Mouse (Mus musculus) right cerebral cortex, postnatal 25 days (tissue): ENCODE data around the gene Klf12.

Experiments used
- DNase-seq: peaks from one replicate; pipeline ENCODE4 v3.0.0; 2022

The Klf12 gene

GRCm38 (mm10) chr14:100228120-100228519 is 56.4 kb downstream of the Klf12 start:
- no peak for DNase-seq

- DNase-seq, result no peak
Observed at GRCm38 (mm10) chr14:100227717-100228116, 56.8 kb downstream of the Klf12 start.

- no peak for DNase-seq
Observed at GRCm38 (mm10) chr14:100224151-100224550, 60.3 kb downstream of the Klf12 start.

- DNase-seq, result no peak
Observed at GRCm38 (mm10) chr14:100222260-100222659, 62.2 kb downstream of the Klf12 start.

GRCm38 (mm10) chr14:100215213-100215785 is 69.2 kb downstream of the Klf12 start:
- no peak for DNase-seq

GRCm38 (mm10) chr14:100213066-100213465 is 71.4 kb downstream of the Klf12 start:
- peak; percentile 64 for DNase-seq

- DNase-seq, result no peak
Observed at GRCm38 (mm10) chr14:100211826-100212117, 72.7 kb downstream of the Klf12 start.

GRCm38 (mm10) chr14:100211036-100211825 is 73.2 kb downstream of the Klf12 start:
- DNase-seq, result peak; percentile 70

GRCm38 (mm10) chr14:100209814-100210419 is 74.6 kb downstream of the Klf12 start:
- no peak for DNase-seq

GRCm38 (mm10) chr14:100207081-100207480 is 77.4 kb downstream of the Klf12 start:
- DNase-seq, result no peak

- DNase-seq, result no peak
Observed at GRCm38 (mm10) chr14:100206207-100206606, 78.3 kb downstream of the Klf12 start.

- no peak for DNase-seq
Observed at GRCm38 (mm10) chr14:100200058-100200688, 84.3 kb downstream of the Klf12 start.

- no peak for DNase-seq
Observed at GRCm38 (mm10) chr14:100198636-100199035, 85.8 kb downstream of the Klf12 start.

GRCm38 (mm10) chr14:100197199-100197598 is 87.3 kb downstream of the Klf12 start:
- no peak for DNase-seq

- DNase-seq, result no peak
Observed at GRCm38 (mm10) chr14:100189490-100190197, 94.8 kb downstream of the Klf12 start.

- no peak for DNase-seq
Observed at GRCm38 (mm10) chr14:100187372-100187771, 97.1 kb downstream of the Klf12 start.

GRCm38 (mm10) chr14:100177796-100178195 is 106.7 kb downstream of the Klf12 start:
- DNase-seq, result no peak

GRCm38 (mm10) chr14:100165075-100165474 is 119.4 kb downstream of the Klf12 start:
- no peak for DNase-seq

- DNase-seq, result no peak
Observed at GRCm38 (mm10) chr14:100156639-100157038, 127.8 kb downstream of the Klf12 start.

- DNase-seq, result no peak
Observed at GRCm38 (mm10) chr14:100147666-100148065, 136.8 kb downstream of the Klf12 start.

- DNase-seq, result no peak
Observed at GRCm38 (mm10) chr14:100140370-100140769, 144.1 kb downstream of the Klf12 start.

GRCm38 (mm10) chr14:100134304-100134703 is 150.2 kb downstream of the Klf12 start:
- DNase-seq, result no peak

- no peak for DNase-seq
Observed at GRCm38 (mm10) chr14:100132479-100132878, 152.0 kb downstream of the Klf12 start.
